Mouse (Mus musculus) limb, embryonic 15.5 days (tissue): ENCODE results near the gene Cfc1. TPM values are rescaled to one million over a fixed set of nuclear protein-coding genes. Genes with fewer than 3 reads are reported as not detected.

Source experiments
- ATAC-seq: fragments of 200-750 bp; cut with Nextera tagmentation; 2 replicates; pipeline ENCODE4 v1.8.0; 2017; ENCODE audit warnings: low read depth, moderate TSS enrichment; ENCODE audit not compliant: insufficient number of reproducible peaks, low FRiP score, low TSS enrichment
- H3K27ac ChIP-seq: fragments of 300-500 bp; sonication (generic); 2 replicates; pipeline ENCODE4 v1.5.1; 2015; ENCODE audit warnings: moderate library complexity, mild to moderate bottlenecking, inconsistent platforms
- H3K27me3 ChIP-seq: fragments of 300-500 bp; sonication (generic); 2 replicates; pipeline ENCODE4 v1.6.1; 2015; ENCODE audit warnings: inconsistent platforms
- H3K36me3 ChIP-seq: fragments of 300-500 bp; sonication (generic); 2 replicates; pipeline ENCODE4 v1.6.1; 2015; ENCODE audit warnings: inconsistent platforms
- H3K4me1 ChIP-seq: fragments of 300-500 bp; sonication (generic); 2 replicates; pipeline ENCODE4 v1.6.1; 2015; ENCODE audit warnings: inconsistent platforms
- H3K4me2 ChIP-seq: fragments of 300-500 bp; sonication (generic); 2 replicates; pipeline ENCODE4 v1.6.1; 2015; ENCODE audit warnings: mild to moderate bottlenecking, inconsistent platforms
- H3K4me3 ChIP-seq: fragments of 300-500 bp; sonication (generic); 2 replicates; pipeline ENCODE4 v1.5.1; 2015; ENCODE audit warnings: mild to moderate bottlenecking, inconsistent platforms
- H3K9ac ChIP-seq: fragments of 300-500 bp; sonication (generic); 2 replicates; pipeline ENCODE4 v1.6.1; 2015; ENCODE audit warnings: inconsistent platforms
- H3K9me3 ChIP-seq: fragments of 300-500 bp; sonication (generic); 2 replicates; pipeline ENCODE4 v1.6.1; 2016; ENCODE audit warnings: inconsistent platforms
- WGBS: fragments of 180-500 bp; shearing (Covaris S2); methylation state at CpG from one replicate; pipeline ENCODE4 v1.1.7; 2015; 5-methylcytosine and 5-hydroxymethylcytosine counted together
- polyA plus RNA-seq: library from polyadenylated mRNA; unstranded; fragments of >200 nt; fragmentation: Nextera tagmentation; extraction: Ambion mirVana; gene quantifications from 2 replicates; pipeline ENCODE4 v1.2.1, GENCODE M21; 2015

The Cfc1 gene
- polyA plus RNA-seq, 1 experiment from 2014 or later = 0.96 TPM

DNA sequence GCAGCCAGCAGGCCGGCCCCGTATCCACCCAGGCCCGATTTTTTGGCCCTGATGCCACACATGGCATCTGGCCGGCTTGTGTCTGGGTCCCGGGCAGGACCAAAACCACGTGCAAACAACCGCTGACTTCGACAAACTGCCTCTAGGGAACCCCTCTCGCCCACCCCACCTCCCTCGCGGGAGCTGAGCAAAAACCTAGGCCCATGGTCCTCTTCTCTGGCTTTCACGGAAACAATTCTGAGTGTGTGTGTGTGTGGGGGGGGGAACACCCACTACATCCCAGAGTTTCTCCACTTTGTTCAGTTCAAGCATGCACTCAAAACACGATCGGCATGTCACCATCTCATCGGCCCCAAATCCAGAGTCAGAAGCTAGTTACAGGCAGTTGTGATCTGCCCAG, 25.4 kb downstream of the Cfc1 start, which contains the start of gene Prss40:
Gene Prss40 (minus strand): TSS at position 101 of the 400 bp plus-strand sequence.
- no peaks in the 10 kb centered on the region for H3K27me3 ChIP-seq
- no peaks in the 10 kb centered on the region for H3K36me3 ChIP-seq
- no peak within 1 kb of the TSS for H3K27ac ChIP-seq
- H3K9ac ChIP-seq = no peak within 1 kb of the TSS
- H3K4me1 ChIP-seq = no peaks in the 10 kb centered on the region
- ATAC-seq = no peak
- H3K4me3 ChIP-seq = no peak within 1 kb of the TSS
- 80% methylated on average over 15 of the region's 15 CpGs for WGBS
- no peaks in the 10 kb centered on the region for H3K9me3 ChIP-seq
- no peak within 1 kb of the TSS for H3K4me2 ChIP-seq

DNA sequence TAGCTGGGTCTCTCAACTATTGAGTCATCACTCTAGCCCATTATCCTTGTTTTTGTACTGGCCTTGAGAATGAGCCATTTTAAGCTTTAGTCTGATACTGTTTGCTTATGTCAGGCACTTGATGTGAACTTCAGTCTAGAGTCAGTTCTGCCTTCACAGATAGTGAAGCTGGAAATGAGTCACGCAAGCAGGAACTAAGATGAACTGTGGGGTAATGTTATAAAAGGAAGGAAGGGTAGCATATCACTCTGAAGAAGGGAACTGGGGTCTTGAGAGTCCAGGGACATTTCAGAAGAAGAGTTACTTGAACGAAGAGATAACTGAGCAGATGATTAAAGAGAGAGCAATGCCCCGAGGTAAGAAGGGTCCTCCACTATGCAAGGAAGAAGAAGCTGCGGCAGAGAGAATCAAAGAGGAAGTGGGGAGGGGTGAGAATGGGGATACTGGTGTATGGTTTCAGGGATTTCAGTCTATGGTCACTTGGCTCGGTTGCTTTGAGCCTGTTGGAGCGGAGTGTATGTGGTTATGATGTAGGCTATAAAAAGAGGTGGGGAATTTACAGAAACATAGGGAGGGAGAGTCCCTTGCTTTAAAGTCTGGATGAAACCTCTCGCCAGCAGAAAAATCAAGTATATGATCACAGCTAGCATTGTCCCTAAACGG, 29.1 kb downstream of the Cfc1 start:
- Histone ChIP-seq H3K36me3 (no peaks in the 10 kb centered on the region), H3K4me3 (no peak overlapping the region), H3K27ac (no peak overlapping the region), H3K9ac (no peak overlapping the region), H3K9me3 (no peaks in the 10 kb centered on the region), H3K4me2 (no peak overlapping the region), H3K27me3 (no peaks in the 10 kb centered on the region), H3K4me1 (no peaks in the 10 kb centered on the region)
- no peak for ATAC-seq
- 68% methylated on average over 8 of the region's 8 CpGs for WGBS

DNA sequence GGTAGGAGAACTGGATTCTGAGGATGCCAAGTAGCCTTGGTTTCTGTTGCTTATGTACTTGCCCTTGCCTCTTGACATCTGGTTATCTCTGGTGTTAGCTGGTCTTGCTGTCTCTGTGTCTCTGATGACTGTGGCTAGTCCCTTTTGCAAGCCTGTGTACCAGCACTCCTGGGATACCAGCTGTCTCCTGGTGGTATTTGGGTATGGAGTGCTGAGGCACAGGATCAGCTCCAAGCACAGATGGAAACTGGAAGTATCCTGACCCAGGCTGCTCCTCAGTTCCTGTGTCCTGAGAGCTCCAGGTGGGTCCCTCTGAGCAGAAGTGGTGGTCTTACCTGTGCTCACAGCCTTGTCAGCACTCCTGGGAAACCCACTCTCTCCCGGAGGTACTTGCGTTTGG, 32.7 kb downstream of the Cfc1 start:
- H3K36me3 ChIP-seq = no peaks in the 10 kb centered on the region
- no peak overlapping the region for H3K4me2 ChIP-seq
- H3K9me3 ChIP-seq = no peaks in the 10 kb centered on the region
- no peak overlapping the region for H3K4me3 ChIP-seq
- no peak for ATAC-seq
- 92% methylated on average over 2 of the region's 2 CpGs for WGBS
- H3K4me1 ChIP-seq = no peaks in the 10 kb centered on the region
- no peak overlapping the region for H3K9ac ChIP-seq
- no peak overlapping the region for H3K27ac ChIP-seq
- H3K27me3 ChIP-seq = no peaks in the 10 kb centered on the region

DNA sequence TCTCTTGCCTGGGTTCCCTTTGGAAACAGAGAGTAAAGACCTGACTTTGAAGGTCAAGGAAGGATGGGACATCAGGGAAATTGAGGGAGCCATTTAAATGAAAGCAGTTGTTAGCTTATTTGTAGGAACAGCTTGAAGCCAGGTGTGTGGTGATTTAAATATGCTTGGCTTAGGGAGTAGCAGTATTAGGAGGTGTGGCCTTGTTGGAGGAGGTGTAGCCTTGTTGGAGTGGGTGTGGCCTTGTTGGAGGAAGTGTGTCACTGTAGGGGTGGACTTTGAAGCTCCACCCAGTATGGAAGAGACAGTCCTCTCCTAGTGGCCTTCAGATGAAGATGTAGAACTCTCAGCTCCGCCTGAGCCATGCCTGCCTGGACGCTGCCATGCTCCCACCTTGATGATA, 34.4 kb downstream of the Cfc1 start:
- WGBS = 88% methylated on average over 2 of the region's 2 CpGs
- Histone ChIP-seq H3K4me2 (no peak overlapping the region), H3K36me3 (no peaks in the 10 kb centered on the region), H3K4me3 (no peak overlapping the region), H3K27ac (no peak overlapping the region), H3K4me1 (no peaks in the 10 kb centered on the region), H3K9me3 (no peaks in the 10 kb centered on the region), H3K27me3 (no peaks in the 10 kb centered on the region), H3K9ac (no peak overlapping the region)
- ATAC-seq = no peak

DNA sequence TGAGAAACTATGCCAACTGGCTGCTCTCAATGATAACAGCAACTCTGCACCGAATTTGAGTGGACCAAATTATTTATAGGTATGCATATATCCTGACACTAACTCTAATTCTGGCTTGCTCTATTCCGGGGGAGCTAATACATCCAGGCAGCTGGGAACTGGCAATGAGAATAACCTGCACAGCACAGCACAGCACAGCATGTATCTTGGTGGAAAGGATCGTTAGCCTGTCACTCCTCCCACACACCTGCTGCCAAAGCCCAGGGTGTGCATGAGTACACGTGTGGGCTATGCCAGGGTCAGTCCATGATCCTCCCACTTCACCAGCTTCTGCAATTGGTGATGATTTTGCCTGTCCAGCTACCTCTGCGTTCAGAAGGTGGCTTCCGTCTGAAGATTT, 36.0 kb downstream of the Cfc1 start:
- no peaks in the 10 kb centered on the region for H3K36me3 ChIP-seq
- no peak overlapping the region for H3K27ac ChIP-seq
- H3K4me2 ChIP-seq = no peak overlapping the region
- no peaks in the 10 kb centered on the region for H3K9me3 ChIP-seq
- WGBS = 76% methylated on average over 6 of the region's 6 CpGs
- no peaks in the 10 kb centered on the region for H3K27me3 ChIP-seq
- H3K9ac ChIP-seq = no peak overlapping the region
- H3K4me3 ChIP-seq = no peak overlapping the region
- no peaks in the 10 kb centered on the region for H3K4me1 ChIP-seq
- no peak for ATAC-seq

DNA sequence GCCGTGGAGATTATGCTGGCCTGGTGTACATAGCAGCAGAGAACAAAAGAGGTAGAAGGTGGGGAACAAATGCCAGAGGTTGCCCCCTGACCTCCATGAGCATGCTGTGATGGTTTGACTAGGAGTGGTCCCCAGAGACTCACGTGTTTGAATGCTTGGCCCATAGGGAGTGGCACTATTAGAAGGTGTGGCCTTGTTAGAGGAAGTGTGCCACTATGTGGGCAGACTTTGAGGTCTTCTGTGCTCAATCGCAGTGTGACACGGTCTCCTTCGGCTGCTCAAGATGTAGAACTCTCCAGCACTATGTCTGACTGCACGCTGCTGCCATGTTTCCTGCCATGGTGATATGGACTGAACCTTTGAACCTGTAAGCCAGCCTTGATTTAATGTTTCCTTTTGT, 37.8 kb downstream of the Cfc1 start:
- H3K27me3 ChIP-seq = peaks cover 6% of the 10 kb centered on the region
- no peak overlapping the region for H3K27ac ChIP-seq
- H3K9ac ChIP-seq = no peak overlapping the region
- no peak overlapping the region for H3K4me3 ChIP-seq
- no peaks in the 10 kb centered on the region for H3K4me1 ChIP-seq
- no peak for ATAC-seq
- no peaks in the 10 kb centered on the region for H3K36me3 ChIP-seq
- no peak overlapping the region for H3K4me2 ChIP-seq
- H3K9me3 ChIP-seq = no peaks in the 10 kb centered on the region
- 88% methylated on average over 6 of the region's 6 CpGs for WGBS

DNA sequence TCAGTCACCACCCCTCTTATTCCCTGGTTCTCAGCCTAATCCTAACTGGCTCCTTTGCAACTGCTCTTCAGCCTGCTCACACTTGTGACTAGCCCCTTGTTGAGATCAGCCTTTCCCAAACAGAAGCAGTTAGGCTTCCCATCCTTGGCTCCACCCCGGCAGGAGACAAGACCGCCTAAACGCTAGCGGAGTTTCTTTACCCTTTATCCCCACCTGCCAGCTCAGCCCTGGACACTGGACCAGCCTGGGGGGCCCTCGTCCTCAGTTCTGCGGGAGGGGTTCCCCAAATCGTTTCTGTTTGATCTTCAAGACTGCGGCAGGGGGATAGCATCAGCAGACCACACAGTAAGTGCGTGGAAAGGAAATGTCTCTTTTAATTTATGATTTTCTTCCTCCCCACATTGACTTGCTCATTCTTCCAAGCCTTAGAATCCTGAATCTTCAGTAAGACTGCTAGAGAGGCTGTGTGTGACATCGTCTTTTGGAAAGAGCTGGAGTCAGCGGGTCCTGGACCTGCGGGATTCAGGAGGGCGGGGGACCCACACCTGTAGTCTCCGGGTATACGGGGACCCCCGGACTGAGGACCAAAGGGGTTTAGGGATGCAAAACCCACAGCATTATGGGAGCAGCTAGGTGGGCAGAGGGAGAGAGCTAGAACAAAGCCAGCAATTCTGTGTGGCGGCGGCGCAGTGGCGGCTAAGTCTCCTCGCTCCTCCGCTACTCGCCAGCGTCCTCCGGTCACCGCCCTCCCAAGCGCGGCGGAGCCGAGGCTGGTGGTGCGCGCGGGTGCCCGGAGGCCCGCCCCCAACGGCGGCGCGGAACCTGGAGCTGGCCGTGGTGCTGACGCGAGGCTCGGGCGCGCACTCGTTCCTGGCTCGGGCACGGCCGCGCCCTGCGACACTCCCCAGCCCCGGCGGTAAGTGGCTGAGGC, 43.7 kb downstream of the Cfc1 start, which contains the start of gene Amer3:
Gene Amer3 (plus strand): TSS at position 807 of the 931 bp plus-strand sequence.
- H3K4me1 ChIP-seq = peaks cover 10% of the 10 kb centered on the region
- under 1% methylated on average over 51 of the region's 53 CpGs for WGBS
- no peak within 1 kb of the TSS for H3K9ac ChIP-seq
- H3K36me3 ChIP-seq = no peaks in the 10 kb centered on the region
- peaks cover 30% of the 10 kb centered on the region for H3K27me3 ChIP-seq
- peak; percentile 74 for ATAC-seq
- no peaks in the 10 kb centered on the region for H3K9me3 ChIP-seq
- no peak within 1 kb of the TSS for H3K27ac ChIP-seq
- peak within 1 kb of the TSS; percentile 36 for H3K4me3 ChIP-seq
- peak within 1 kb of the TSS; percentile 75 for H3K4me2 ChIP-seq

DNA sequence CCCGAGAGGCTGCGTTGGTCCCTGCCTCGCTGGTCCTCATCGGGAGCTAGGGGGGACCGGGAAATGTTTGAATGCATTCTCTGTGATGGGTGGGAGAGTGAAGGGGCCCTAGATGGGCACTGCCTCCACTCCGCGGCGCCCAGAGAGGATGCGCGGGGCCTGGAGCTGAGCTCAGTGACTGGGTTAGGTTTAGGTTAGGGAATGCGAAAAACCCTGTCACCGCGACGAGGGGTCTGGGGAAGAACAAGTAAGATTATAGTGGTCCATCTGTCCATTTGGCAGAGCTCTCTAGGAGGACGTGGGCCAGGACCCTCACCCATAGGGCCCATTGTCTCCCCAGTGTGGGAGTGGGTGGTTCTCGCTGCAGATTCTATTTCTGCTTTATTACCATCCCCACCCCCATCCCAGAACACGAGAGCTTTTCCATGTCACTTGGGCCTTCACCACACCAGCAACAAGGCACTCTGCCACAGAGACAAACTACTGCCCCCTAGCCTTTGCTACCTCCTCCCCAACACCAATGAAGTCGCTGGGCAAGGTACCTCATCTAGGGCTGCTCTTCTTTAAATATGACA, 44.4 kb downstream of the Cfc1 start:
- Histone ChIP-seq H3K9ac (no peak overlapping the region), H3K36me3 (no peaks in the 10 kb centered on the region), H3K27me3 (peaks cover 30% of the 10 kb centered on the region), H3K4me2 (peak overlapping the region; percentile 75), H3K27ac (no peak overlapping the region), H3K4me3 (peak overlapping the region; percentile 36), H3K4me1 (peaks cover 10% of the 10 kb centered on the region), H3K9me3 (no peaks in the 10 kb centered on the region)
- WGBS = 2% methylated on average over 18 of the region's 18 CpGs
- ATAC-seq = peak; percentile 63

DNA sequence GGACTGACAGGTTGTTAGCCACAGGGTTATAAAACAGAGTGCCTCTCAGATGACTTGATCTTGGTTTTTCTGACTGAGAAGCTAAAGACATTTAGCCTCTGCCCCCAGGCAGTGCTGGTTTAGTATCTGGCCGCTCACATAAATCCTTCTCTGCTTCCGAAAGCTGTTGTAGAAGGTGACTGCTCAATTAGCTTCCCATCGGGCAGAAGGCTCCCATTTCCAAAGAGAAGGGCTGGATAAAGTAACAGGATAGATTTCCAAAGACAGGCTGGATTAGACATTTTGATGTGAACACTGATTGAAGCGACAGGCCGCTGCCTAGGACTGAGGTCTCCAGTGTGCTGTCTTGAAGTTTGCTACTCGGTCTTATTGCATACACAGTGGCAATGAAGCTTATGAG, 46.8 kb downstream of the Cfc1 start:
- Histone ChIP-seq H3K9ac (no peak overlapping the region), H3K4me1 (peaks cover 10% of the 10 kb centered on the region), H3K4me2 (no peak overlapping the region), H3K4me3 (no peak overlapping the region), H3K36me3 (no peaks in the 10 kb centered on the region), H3K27ac (no peak overlapping the region), H3K9me3 (no peaks in the 10 kb centered on the region), H3K27me3 (peaks cover 27% of the 10 kb centered on the region)
- ATAC-seq = no peak
- WGBS = 54% methylated on average over 6 of the region's 6 CpGs

DNA sequence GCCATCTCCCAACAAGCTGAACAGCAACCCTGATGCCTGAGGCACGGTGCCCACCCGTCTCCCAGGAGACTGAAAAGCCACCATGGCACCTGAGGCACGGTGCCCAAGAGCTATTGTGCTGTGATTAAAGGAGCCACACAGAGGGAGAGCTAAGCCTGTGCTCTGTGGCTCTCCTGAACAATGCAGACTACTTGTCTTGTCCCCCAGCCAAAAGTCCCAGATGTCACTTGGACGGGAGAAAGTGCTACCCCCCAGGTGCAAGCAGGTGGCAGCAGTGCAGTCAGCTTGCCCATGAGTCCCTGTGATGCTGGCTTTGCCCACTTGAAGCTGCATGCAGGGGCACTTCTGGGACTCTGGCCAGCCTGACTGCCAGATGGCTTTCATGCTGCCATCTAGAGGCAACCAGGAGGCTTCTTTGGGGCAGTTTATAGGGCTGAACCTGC, 48.4 kb downstream of the Cfc1 start:
- H3K27ac ChIP-seq = no peak overlapping the region
- no peak overlapping the region for H3K4me2 ChIP-seq
- WGBS = 29% methylated on average over 4 of the region's 4 CpGs
- ATAC-seq = no peak
- peaks cover 19% of the 10 kb centered on the region for H3K27me3 ChIP-seq
- no peaks in the 10 kb centered on the region for H3K36me3 ChIP-seq
- no peak overlapping the region for H3K9ac ChIP-seq
- peaks cover 10% of the 10 kb centered on the region for H3K4me1 ChIP-seq
- H3K4me3 ChIP-seq = no peak overlapping the region
- H3K9me3 ChIP-seq = no peaks in the 10 kb centered on the region

DNA sequence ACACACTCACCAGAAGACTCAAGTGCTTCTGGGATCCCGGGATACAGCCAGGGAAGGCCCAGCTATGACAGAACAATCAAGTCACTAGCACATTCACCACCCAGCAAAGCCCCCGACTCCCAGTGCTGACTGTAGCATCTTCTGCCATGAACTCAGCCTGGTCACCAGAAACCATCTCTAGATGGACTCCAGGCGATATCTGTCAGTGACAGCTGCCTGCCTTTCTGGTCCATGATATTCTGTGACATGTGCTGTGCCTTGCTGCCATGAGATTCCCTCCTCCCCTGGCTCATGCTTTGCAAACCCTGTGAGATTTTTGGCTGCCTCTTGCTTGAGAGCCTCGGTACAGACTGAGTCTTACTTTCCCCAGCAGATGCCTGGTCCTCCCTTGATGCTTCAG, 49.3 kb downstream of the Cfc1 start:
- 75% methylated on average over 4 of the region's 4 CpGs for WGBS
- H3K4me3 ChIP-seq = no peak overlapping the region
- H3K4me2 ChIP-seq = no peak overlapping the region
- peaks cover 10% of the 10 kb centered on the region for H3K27me3 ChIP-seq
- no peaks in the 10 kb centered on the region for H3K36me3 ChIP-seq
- no peak overlapping the region for H3K27ac ChIP-seq
- H3K9ac ChIP-seq = no peak overlapping the region
- peaks cover 1% of the 10 kb centered on the region for H3K4me1 ChIP-seq
- H3K9me3 ChIP-seq = no peaks in the 10 kb centered on the region
- ATAC-seq = no peak
